Mouse (Mus musculus): ENCODE data around the gene Actl9.
A peak's percentile ranks its signal among the peaks of the same experiment; 100 is the strongest.

Gene Actl9

GRCm38 (mm10) chr17:33432019-33432946 is at the start of gene Actl9:
TSS of gene Actl9 (plus strand) at chr17:33432896.
- DNase-seq (ENCODE audit: low read depth, low spot score), result no peak

- no peak for DNase-seq (ENCODE audit: low read depth, low spot score)
These were observed 47.0 kb upstream of the Actl9 start for GRCm38 (mm10) chr17:33385705-33386104.

- DNase-seq (ENCODE audit: low read depth, low spot score), result no peak
These were observed 40.4 kb upstream of the Actl9 start for GRCm38 (mm10) chr17:33392271-33392670.

DNA sequence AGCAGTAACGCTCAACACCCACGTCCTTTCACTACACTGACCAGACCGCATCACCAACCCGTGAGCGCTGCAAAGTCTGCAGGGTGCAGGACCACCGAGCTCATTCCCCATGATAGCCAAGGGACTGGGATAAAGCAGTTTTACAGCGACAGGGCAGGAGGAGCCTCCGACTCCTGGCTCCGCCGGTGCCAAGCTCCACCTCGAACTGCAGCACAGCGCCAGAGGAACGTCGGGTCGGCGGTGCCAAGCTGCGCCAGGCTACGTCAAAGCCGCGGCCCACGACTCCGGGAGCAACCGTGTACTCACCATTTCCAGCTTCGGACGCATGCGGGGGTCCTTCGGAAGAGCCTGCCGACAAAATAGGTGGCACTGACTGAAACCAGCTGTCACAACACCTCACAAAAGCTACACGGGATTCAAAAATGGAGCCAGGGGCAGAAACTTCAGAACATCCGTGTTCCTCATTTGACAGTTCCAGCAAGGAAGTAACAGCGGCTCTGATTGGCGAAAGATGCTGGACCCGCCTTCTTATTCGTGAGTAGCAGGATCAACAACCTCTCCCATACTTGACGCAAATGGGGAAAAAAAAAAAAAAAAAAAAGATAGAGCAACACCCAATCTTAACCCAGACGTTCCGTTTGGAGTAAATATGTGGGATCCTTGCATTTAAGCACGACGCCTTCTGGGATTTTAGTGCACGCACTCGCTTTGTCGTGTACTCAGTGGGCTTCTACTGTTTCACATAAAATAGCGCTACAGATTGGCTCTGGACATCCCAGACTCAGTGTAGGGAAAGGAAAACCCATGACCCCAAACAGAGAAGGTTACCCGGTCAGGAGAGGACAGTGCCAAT is 38.3 kb upstream of the Actl9 start, which contains the start of gene Zfp101:
Gene Zfp101, minus strand, starts transcription at position 460 of the 853 bp plus-strand sequence.
- DNase-seq (ENCODE audit: low read depth, low spot score), result peak; percentile 95

DNA sequence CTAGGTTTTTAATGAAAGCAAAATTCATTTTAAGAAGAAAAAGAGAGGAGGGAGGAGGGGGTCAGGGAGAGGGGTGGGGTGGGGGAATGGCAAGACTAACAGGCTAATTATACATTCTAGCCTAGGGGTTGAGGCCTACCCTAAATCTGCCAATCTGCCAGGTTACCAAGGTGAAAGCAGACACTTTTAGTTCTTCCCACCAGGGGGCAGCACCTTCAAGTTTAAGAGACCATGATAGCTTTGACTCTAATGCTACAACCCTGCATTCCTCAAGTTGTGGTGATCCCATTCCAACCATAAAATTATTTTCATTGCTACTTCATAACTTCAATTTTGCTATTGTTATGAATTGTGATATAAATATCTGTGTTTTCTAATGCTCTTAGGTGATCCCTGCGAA is 6.5 kb downstream of the Actl9 start:
- DNase-seq (ENCODE audit: low read depth, low spot score), result peak; percentile 88

- DNase-seq (ENCODE audit: low read depth, low spot score), result no peak
These were observed 7.2 kb downstream of the Actl9 start for GRCm38 (mm10) chr17:33439922-33440321.

DNA sequence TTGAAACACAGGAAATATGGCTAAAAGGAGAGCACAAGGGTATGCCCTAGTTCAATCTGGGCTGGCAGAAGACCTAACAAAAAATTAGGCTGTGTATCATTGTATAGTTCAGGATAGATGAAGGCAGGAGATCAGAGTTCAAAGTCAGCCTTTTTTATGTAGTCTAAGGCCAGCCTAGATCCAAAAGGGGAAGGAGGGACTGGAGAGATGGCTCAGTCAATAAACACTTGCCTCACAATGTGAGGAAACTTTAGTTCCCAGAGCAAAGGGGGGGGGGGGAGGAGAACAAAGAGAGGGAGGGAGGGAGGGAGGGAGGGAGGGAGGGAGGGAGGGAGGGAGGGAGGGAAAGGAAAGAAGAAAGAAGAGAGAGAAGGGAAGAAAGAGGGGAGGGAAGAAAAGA is 8.5 kb downstream of the Actl9 start:
- no peak for DNase-seq (ENCODE audit: low read depth, low spot score)

DNA sequence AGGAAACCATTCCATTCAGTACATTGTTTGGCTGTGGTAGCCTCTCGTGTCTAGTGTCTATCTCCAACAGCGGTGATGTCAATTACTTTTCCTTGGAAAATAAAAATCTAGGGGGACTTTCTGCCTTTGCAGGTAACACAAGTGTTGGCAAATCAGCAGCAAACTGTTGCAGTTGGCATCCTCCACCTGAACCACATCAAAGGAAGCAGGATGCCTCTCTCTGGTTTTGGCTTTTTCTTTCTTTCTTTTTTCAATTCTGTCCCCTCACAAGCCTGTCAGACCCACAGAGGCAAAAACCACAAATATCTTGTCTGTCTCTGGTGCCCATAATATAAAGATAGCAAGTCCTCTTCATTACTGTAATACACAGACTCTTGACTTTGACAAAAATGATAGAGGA is 23.9 kb downstream of the Actl9 start:
- DNase-seq (ENCODE audit: low read depth, low spot score), result peak; percentile 30

- DNase-seq (ENCODE audit: low read depth, low spot score), result no peak
These were observed 38.5 kb downstream of the Actl9 start for GRCm38 (mm10) chr17:33471206-33471605.

All from CD4-positive, CD25-positive, alpha-beta regulatory T cell, adult 2 months (primary cell).